Mouse (Mus musculus) skeletal muscle tissue, adult 2 months (tissue): Measurements from ENCODE around the gene Rsc1a1.

Experiments
- DNase-seq: peaks from one replicate; pipeline ENCODE4 v3.0.0-alpha.2; 2012; ENCODE audit warnings: low read depth, low spot score

The Rsc1a1 gene

DNA sequence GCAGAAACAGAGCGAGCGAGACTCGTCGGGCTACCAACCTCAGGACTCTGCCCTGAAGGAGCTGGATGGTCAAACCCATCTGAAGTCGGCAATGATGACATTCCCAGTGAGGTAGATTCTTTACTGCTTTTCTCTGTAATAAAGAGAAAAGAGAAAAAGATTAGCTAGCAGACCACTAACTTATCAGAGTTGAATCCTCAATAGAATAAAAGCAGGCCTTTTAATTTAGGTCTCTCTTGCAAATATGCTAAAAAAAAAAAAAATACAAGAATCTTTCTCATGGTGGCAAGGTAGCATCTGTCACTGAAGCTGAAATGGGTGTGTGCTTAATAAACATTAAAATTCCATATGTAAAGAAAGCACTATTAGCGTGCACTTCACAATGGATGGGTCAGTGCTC is at the start of gene Rsc1a1:
Gene Rsc1a1 (minus strand): TSS at position 101 of the 400 bp plus-strand sequence.
- no peak for DNase-seq

GRCm38 (mm10) chr4:141735206-141735560 is 49.8 kb upstream of the Rsc1a1 start:
- no peak for DNase-seq

DNA sequence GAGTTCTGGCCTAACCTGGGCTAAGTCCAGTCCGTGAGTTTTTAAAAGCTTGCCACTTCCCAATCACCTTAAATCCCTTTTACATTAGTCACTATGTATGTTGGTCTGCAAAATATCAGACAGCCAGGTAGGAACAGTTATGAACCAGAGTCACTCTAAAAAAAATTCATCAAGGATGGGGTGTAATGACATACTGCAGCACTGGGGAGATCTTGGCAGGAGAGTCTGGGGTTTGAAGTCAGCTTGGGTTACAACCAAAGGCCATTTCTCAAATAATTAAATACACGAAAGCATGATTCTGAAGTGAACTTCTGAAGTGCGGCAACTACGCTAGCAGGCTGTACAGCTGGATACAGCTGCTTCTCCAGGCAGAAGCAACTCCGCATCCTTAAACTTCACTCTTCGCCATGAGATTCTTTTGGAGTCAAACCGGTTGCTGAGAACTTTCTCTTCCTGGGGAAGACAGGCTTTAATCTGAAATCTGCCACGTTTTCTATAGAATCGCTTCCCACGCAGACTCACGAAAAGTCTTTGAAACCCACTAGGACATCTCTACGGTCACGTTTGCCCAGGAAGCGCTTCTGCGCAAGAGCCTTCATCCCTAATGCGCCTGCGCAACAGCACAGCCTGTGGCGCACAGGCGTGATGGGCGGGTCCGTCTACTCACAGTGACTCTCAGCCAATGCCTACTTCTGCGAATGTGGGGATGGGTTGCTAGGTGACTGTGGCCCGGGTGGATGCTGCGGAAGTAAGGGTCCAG is 49.2 kb upstream of the Rsc1a1 start:
- DNase-seq: peak; percentile 95

DNA sequence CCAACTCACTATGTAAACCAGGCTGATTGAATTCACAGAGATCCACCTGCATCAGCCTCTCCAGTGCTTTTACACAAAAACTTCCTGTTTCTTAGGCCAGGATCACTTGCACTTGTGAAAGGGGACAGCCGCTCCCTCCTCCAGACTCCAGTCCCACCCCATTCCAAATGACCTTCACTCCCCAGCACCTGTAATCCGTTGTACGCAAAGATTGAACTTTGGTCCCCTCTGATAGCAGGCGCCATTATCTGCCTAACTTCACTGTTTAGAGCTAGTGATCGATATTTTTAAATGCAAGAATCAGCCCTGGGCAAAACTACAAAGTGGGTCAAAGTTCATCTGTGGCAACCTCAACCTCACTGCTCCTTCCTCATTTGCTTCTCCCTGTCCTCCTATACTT is 46.4 kb upstream of the Rsc1a1 start:
- no peak for DNase-seq

DNA sequence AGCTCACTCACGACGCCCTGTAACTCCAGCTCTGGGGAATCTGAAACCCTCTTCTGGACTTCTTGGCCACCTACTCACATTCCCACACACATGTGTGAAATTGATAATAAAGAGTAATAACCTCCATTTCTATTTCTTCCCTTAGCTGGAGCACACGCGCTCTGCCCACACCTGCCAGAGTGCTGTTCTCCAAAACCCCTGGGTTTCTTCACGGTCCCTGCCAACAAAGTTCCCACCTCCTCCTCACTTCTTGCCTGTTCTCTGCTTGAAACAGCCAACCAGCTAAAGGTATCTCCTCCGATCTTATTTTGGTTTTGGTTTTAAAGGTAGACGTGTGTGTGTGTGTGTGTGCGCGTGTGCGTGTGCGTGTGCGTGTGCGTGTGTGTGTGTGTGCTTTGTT is 45.0 kb upstream of the Rsc1a1 start:
- DNase-seq: no peak

- DNase-seq: no peak
Observed at GRCm38 (mm10) chr4:141729266-141729665, 43.9 kb upstream of the Rsc1a1 start.

DNA sequence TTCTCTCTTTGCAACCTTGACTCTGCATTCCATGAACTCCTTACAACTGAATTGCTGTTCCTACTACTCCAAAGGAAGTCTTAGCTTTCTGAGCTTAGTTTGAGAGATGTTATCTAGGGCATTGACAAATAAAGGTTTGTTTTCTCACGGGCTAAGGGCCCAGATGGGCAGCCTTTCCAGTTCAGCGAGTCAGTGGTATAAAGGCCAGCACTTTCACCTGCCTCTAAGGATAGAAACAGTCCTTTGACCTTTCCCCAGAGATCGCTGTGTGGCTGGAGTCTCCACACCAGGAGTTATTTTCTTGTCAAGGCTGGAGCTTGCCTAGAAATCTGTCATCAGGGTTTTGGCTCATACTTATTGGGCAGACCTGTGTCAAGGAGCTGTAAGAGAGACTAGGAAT is 40.3 kb upstream of the Rsc1a1 start:
- no peak for DNase-seq

DNA sequence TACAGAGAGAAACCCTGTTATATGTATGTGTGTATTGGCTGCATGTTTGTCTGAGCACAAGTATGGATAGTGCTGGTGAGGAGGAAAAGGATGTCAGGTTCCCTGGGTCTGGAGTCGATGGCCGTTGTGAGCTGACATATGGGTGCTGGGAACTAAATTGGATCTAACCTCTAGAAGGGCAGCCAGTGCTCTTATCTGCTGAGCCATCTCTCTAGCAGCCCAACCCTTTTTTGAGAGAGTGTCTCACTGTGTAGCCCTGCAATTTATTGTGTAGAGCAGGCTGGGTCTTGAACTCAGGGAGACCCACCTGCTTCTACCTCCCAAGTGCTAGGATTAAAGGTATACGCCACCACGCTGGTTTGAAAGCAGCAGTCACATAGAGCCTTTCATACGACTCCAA is 39.9 kb upstream of the Rsc1a1 start:
- no peak for DNase-seq

- DNase-seq: no peak
Observed at GRCm38 (mm10) chr4:141724594-141724993, 39.2 kb upstream of the Rsc1a1 start.

DNA sequence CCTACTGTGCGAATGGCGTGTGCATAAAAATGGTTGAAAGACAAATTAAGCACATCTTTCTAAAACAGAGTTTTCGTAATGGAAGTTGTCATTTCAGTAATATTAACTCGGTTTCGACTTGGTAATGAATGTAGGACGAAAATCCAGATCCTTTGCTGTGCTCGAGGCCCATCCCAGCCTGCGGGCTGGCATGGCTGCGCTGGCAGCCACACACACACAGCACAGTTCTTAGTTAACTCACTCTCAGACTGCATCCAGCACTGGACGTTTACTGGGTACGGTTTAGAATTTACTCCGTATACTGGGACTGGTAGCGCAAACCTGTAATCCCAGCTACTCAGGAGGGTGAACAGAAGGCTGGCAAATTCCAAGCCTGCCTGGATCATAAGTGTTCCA is 38.3 kb upstream of the Rsc1a1 start:
- DNase-seq: no peak

- peak; percentile 89 for DNase-seq
Observed at GRCm38 (mm10) chr4:141722731-141723672, 37.6 kb upstream of the Rsc1a1 start, which contains the start of gene Ddi2. TSS of gene Ddi2 (minus strand) at chr4:141723419.

- DNase-seq: no peak
Observed at GRCm38 (mm10) chr4:141721961-141722360, 36.6 kb upstream of the Rsc1a1 start.

- no peak for DNase-seq
Observed at GRCm38 (mm10) chr4:141720761-141721523, 35.5 kb upstream of the Rsc1a1 start.

DNA sequence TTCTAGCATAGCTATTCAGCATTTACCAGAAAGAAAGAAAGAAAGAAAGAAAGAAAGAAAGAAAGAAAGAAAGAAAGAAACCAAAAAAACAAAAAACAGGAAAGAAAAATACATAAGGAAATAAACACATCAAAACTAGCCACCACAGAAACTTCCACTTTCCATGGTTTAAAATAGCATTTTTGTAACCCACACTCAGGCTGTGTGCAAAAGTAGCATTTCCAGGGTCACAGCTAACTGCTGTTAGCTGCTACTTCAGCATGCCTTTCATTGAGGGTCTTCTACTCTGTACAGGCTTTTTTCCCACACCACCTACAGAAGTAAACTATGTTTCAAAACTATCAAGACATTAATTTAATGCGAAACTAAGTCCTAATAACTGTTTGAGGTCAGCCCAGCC is 33.9 kb upstream of the Rsc1a1 start:
- DNase-seq: no peak

- DNase-seq: no peak
Observed at GRCm38 (mm10) chr4:141717633-141718032, 32.2 kb upstream of the Rsc1a1 start.

DNA sequence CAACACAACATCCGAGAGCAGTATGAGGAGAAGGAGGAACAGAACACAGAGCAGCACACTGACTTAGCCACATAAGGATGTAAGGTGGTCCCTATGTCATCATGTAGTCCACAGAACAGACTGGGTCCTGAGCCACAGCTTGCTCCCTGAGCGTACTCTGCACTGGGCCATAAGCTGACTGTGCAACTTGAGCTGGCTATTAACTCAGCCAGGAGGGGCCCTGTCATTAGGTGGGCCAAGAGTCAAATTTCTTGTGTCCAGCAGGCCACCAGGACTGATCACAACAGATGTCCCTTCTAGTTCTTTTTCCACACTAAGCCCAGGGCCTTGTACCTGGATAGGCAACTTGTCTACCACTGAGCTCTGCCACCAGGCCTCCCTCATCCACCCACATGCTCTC is 29.6 kb upstream of the Rsc1a1 start:
- DNase-seq: peak; percentile 58

- no peak for DNase-seq
Observed at GRCm38 (mm10) chr4:141713598-141714142, 28.3 kb upstream of the Rsc1a1 start.

DNA sequence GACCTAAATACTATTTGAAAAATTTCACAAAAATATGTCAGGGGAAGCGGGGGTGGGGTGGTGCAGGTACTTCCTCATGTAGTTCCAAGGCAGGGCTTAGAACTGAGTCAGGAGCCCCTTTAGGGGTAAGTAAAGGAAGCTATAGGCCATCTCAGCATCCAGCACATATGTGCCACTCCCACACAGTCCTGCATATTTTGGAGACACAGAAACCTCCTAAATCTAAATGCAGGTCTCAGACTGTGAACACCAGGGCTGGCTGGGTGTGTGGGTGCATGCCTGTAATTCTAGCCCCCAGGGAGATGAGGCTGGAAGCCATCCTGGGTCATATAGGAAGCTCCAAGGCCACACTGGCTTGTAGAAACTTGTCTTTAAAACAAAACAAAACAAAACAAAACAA is 25.9 kb upstream of the Rsc1a1 start:
- no peak for DNase-seq

DNA sequence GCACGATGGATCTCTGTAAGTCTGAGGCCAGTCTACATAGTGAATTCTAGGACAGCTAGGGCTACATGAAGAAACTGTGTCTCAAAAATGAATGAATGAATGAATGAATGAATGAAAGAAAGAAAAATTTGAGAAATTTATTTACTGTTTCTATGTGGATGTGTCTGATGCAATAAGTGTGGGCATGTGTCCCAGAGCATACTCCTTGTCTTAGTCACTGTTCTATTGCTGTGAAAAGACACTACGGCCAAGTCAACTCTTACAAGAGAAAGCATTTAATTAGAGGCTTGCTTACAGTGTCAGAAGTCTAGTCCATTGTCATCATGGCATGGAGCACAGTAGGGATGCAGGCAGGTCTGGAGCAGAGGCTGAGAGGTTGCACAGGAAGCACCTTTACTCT is 23.6 kb upstream of the Rsc1a1 start:
- no peak for DNase-seq

GRCm38 (mm10) chr4:141708005-141708404 is 22.6 kb upstream of the Rsc1a1 start:
- DNase-seq: no peak

DNA sequence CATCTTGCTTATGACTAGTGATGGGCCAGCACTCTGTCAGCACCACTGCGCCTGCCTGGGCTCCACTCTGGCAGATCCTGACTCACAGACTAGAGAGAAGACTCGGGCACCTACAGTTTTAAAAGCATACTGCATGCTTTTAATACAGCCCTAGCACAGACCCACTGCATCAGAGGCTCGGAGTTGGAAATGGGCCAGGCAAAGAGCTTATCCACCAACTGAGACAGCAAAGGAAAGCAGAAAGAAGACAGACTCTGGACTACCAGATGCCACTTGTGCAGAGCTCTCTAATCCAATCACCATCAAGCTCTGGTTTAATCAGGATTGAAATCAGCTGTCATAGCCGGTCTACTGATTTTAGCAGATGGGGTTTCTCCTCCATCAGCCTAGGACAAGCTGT is 19.9 kb upstream of the Rsc1a1 start:
- DNase-seq: no peak

DNA sequence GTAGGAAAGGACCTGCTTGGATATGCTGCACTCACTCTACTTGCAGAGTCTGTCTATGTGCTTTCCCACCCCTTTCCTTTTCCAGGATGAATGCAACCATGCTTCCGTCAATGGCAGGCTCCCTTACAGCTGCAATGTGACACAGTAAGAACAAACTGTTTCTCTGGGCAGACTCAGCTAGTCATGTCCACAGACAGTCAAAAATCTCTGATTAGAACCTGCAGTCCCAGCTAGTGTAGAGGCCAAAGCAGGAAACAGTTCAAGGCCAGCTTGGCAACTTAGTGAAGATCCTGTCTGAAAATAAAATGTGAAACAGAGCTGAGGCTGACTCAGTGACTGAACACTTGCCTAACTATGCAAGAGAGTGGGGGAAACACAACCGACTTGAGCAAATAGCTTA is 19.2 kb upstream of the Rsc1a1 start:
- peak; percentile 70 for DNase-seq
